Mouse (Mus musculus) ES-Bruce4 (cell line): ENCODE data around the gene Slc7a1.

Experiments
- CTCF ChIP-seq: IDR thresholded peaks from one replicate; pipeline ENCODE4 v1.8.1; 2011; ENCODE audit warnings: low read depth, low read length
- POLR2A ChIP-seq: IDR thresholded peaks from one replicate; pipeline ENCODE4 v1.8.1; 2011; ENCODE audit warnings: low read length; ENCODE audit not compliant: insufficient read depth

- TF ChIP-seq POLR2A (no peak), CTCF (no peak)
Observed at GRCm38 (mm10) chr5:148409465-148409864, 9.8 kb upstream of the Slc7a1 start.
